Mouse (Mus musculus): ENCODE measurements around the gene Otos.

DNA sequence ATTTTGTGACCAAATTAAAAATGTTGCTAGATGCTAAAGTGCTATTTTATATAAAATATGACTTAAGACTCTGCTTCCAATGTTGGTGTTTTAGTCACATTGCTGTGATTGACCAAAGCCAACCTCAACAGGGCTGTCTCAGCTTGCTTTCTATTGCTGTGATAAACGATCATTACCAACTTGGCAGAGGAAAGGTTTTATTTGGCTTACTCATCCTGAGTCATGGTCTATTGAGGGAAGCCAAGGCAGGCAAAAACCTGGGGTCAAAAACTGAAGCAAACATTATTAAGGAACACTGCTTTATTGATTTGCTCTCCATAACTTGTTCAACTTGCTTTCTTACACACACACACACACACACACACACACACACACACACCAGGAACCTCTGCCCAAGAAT, 32.6 kb downstream of the Otos start:
- TF ChIP-seq CTCF (IDR thresholded peaks at IDR 0.05; ENCODE audit: extremely low read depth, insufficient read length, insufficient replicate concordance, low read depth, low read length) (no peak), POLR2A (IDR thresholded peaks at IDR 0.05; ENCODE audit: low read depth, low read length) (no peak)
